Mouse (Mus musculus): ENCODE data around the gene Fuca1. TPM values are rescaled to one million over a fixed set of nuclear protein-coding genes. Genes with fewer than 3 reads are reported as not detected.

The Fuca1 gene
- polyA plus RNA-seq, 1 experiment, result 29.8 TPM

GRCm38 (mm10) chr4:135883881-135884516 lies 36.5 kb upstream of the Fuca1 start:
- Histone ChIP-seq H3K79me2 (ENCODE audit: control insufficient read depth, insufficient read depth) (no peaks in the 10 kb centered on the region), H3ac (ENCODE audit: control insufficient read depth, insufficient read length) (no peak overlapping the region), H3K4me3 (no peak overlapping the region), H3K36me3 (ENCODE audit: control insufficient read depth, insufficient read depth) (no peaks in the 10 kb centered on the region), H3K4me2 (ENCODE audit: low read depth) (no peak overlapping the region), H3K27me3 (ENCODE audit: control insufficient read depth, insufficient read depth, insufficient read length) (peaks cover 11% of the 10 kb centered on the region)
- no peak for TF ChIP-seq MYOD1 (IDR thresholded peaks at IDR 0.05; ENCODE audit: control insufficient read depth in 1 of 3, insufficient read length in 2 of 3, low read depth in 2 of 3)
- TF ChIP-seq TCF12 (IDR thresholded peaks at IDR 0.05; ENCODE audit: insufficient read depth, poor library complexity, severe bottlenecking), result no peak
- no peak for TF ChIP-seq MYOG (IDR thresholded peaks at IDR 0.05; ENCODE audit: control insufficient read depth in 1 of 3, insufficient read depth in 1 of 3, insufficient read length in 2 of 3, low read depth in 2 of 3)
- TF ChIP-seq POLR2AphosphoS2 (IDR thresholded peaks at IDR 0.05; ENCODE audit: insufficient read length, low read depth), result no peak
- TF ChIP-seq SRF (IDR thresholded peaks at IDR 0.05; ENCODE audit: control insufficient read depth, insufficient read length, low read depth), result no peak
- no peak for TF ChIP-seq TCF3 (IDR thresholded peaks at IDR 0.05; ENCODE audit: insufficient read length, low read depth)
- TF ChIP-seq POLR2A (IDR thresholded peaks at IDR 0.05; ENCODE audit: insufficient read length, low read depth), result no peak
- no peak for TF ChIP-seq MAX (IDR thresholded peaks at IDR 0.05; ENCODE audit: low read depth)
- no peak for TF ChIP-seq REST (IDR thresholded peaks at IDR 0.05; ENCODE audit: insufficient read depth, insufficient read length)
- TF ChIP-seq USF1 (IDR thresholded peaks at IDR 0.05; ENCODE audit: low read depth), result no peak
- no peak for TF ChIP-seq CEBPB (IDR thresholded peaks at IDR 0.05; ENCODE audit: insufficient read depth, poor library complexity, severe bottlenecking)
- no peak for TF ChIP-seq E2F4 (IDR thresholded peaks at IDR 0.05; ENCODE audit: insufficient read depth)

- TF ChIP-seq SRF (IDR thresholded peaks at IDR 0.05; ENCODE audit: control insufficient read depth, insufficient read length, low read depth) (no peak), TCF12 (IDR thresholded peaks at IDR 0.05; ENCODE audit: insufficient read depth, poor library complexity, severe bottlenecking) (no peak), CEBPB (IDR thresholded peaks at IDR 0.05; ENCODE audit: insufficient read depth, poor library complexity, severe bottlenecking) (no peak), POLR2A (IDR thresholded peaks at IDR 0.05; ENCODE audit: insufficient read length, low read depth) (no peak), POLR2AphosphoS2 (IDR thresholded peaks at IDR 0.05; ENCODE audit: insufficient read length, low read depth) (no peak), REST (IDR thresholded peaks at IDR 0.05; ENCODE audit: insufficient read depth, insufficient read length) (no peak), MYOG (IDR thresholded peaks at IDR 0.05; ENCODE audit: control insufficient read depth in 1 of 3, insufficient read depth in 1 of 3, insufficient read length in 2 of 3, low read depth in 2 of 3) (no peak), E2F4 (IDR thresholded peaks at IDR 0.05; ENCODE audit: insufficient read depth) (no peak), MAX (IDR thresholded peaks at IDR 0.05; ENCODE audit: low read depth) (no peak), USF1 (IDR thresholded peaks at IDR 0.05; ENCODE audit: low read depth) (no peak), MYOD1 (IDR thresholded peaks at IDR 0.05; ENCODE audit: control insufficient read depth in 1 of 3, insufficient read length in 2 of 3, low read depth in 2 of 3) (no peak), TCF3 (IDR thresholded peaks at IDR 0.05; ENCODE audit: insufficient read length, low read depth) (no peak)
- H3K27me3 ChIP-seq (ENCODE audit: control insufficient read depth, insufficient read depth, insufficient read length), result peaks cover 11% of the 10 kb centered on the region
- H3K4me3 ChIP-seq, result no peak overlapping the region
- H3K36me3 ChIP-seq (ENCODE audit: control insufficient read depth, insufficient read depth), result no peaks in the 10 kb centered on the region
- no peak overlapping the region for H3K4me2 ChIP-seq (ENCODE audit: low read depth)
- H3K79me2 ChIP-seq (ENCODE audit: control insufficient read depth, insufficient read depth), result no peaks in the 10 kb centered on the region
- H3ac ChIP-seq (ENCODE audit: control insufficient read depth, insufficient read length), result no peak overlapping the region
Measured at GRCm38 (mm10) chr4:135884531-135884930, 36.0 kb upstream of the Fuca1 start.

DNA sequence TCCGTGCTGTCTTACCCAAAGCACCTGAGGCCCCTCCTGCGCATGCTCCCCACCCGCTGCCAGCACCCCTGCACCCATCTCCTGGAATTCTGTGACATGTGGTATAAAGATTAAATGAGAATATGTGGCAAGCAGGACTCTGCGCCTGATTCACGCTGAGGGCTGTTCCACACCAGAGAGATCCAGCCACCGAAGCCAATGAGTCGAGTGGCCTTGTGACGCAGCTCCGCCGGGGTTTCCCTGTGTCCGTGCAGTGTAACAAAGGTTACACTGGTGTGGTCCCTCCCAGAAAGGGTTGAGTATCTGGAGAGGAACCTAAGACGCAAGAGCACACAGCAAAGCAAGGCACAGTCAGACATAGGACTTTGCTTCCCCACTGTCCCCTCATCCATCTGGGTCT lies 34.9 kb upstream of the Fuca1 start:
- Histone ChIP-seq H3K79me2 (ENCODE audit: control insufficient read depth, insufficient read depth) (no peaks in the 10 kb centered on the region), H3K36me3 (ENCODE audit: control insufficient read depth, insufficient read depth) (no peaks in the 10 kb centered on the region), H3ac (ENCODE audit: control insufficient read depth, insufficient read length) (no peak overlapping the region), H3K27me3 (ENCODE audit: control insufficient read depth, insufficient read depth, insufficient read length) (peaks cover 11% of the 10 kb centered on the region), H3K4me2 (ENCODE audit: low read depth) (no peak overlapping the region), H3K4me3 (no peak overlapping the region)
- no peak for TF ChIP-seq REST (IDR thresholded peaks at IDR 0.05; ENCODE audit: insufficient read depth, insufficient read length)
- TF ChIP-seq CEBPB (IDR thresholded peaks at IDR 0.05; ENCODE audit: insufficient read depth, poor library complexity, severe bottlenecking), result no peak
- no peak for TF ChIP-seq SRF (IDR thresholded peaks at IDR 0.05; ENCODE audit: control insufficient read depth, insufficient read length, low read depth)
- TF ChIP-seq POLR2A (IDR thresholded peaks at IDR 0.05; ENCODE audit: insufficient read length, low read depth), result no peak
- no peak for TF ChIP-seq TCF12 (IDR thresholded peaks at IDR 0.05; ENCODE audit: insufficient read depth, poor library complexity, severe bottlenecking)

GRCm38 (mm10) chr4:135886184-135886583 lies 34.4 kb upstream of the Fuca1 start:
- Histone ChIP-seq H3K4me2 (ENCODE audit: low read depth) (no peak overlapping the region), H3K79me2 (ENCODE audit: control insufficient read depth, insufficient read depth) (no peaks in the 10 kb centered on the region), H3K36me3 (ENCODE audit: control insufficient read depth, insufficient read depth) (no peaks in the 10 kb centered on the region), H3ac (ENCODE audit: control insufficient read depth, insufficient read length) (no peak overlapping the region), H3K4me3 (no peak overlapping the region), H3K27me3 (ENCODE audit: control insufficient read depth, insufficient read depth, insufficient read length) (peaks cover 11% of the 10 kb centered on the region)
- TF ChIP-seq TCF3 (IDR thresholded peaks at IDR 0.05; ENCODE audit: insufficient read length, low read depth) (no peak), SRF (IDR thresholded peaks at IDR 0.05; ENCODE audit: control insufficient read depth, insufficient read length, low read depth) (no peak), MYOG (IDR thresholded peaks at IDR 0.05; ENCODE audit: control insufficient read depth in 1 of 3, insufficient read depth in 1 of 3, insufficient read length in 2 of 3, low read depth in 2 of 3) (no peak), USF1 (IDR thresholded peaks at IDR 0.05; ENCODE audit: low read depth) (no peak)

DNA sequence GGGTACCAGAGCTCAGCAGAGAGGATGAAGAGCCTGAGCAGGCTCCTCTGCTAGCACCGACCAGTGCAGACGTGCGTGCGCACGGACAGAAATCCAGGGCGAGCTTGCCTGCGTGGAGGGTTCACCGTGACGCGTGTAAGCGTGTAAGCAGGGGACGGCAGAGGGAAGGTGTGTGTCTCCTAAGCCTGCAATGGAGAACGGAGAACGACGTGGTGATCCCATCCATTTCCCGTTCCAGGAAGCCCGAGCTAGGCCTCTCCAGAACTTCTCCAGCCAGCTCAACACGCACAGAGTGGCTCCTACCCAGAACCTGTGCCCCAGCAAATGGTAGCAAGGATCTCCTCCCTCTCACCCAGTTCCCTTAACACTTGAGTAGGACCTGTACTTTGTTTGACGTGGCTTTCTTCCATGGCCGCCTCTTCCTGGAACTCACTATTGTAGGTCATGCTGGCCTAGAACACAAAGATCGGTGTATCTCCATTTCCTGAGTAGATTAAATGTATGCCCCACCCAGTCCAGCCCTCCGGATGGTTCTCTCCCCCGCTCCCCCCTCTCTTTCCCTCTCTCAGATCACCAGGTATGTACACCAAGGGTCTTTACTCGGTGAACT lies 32.0 kb upstream of the Fuca1 start:
- no peaks in the 10 kb centered on the region for H3K79me2 ChIP-seq (ENCODE audit: control insufficient read depth, insufficient read depth)
- H3K27me3 ChIP-seq (ENCODE audit: control insufficient read depth, insufficient read depth, insufficient read length), result no peaks in the 10 kb centered on the region
- H3K36me3 ChIP-seq (ENCODE audit: control insufficient read depth, insufficient read depth), result no peaks in the 10 kb centered on the region
- TF ChIP-seq POLR2AphosphoS2 (IDR thresholded peaks at IDR 0.05; ENCODE audit: insufficient read length, low read depth), result no peak
- no peak for TF ChIP-seq MAX (IDR thresholded peaks at IDR 0.05; ENCODE audit: low read depth)
- TF ChIP-seq MYOG (IDR thresholded peaks at IDR 0.05; ENCODE audit: control insufficient read depth in 1 of 3, insufficient read depth in 1 of 3, insufficient read length in 2 of 3, low read depth in 2 of 3), result no peak
- no peak for TF ChIP-seq SRF (IDR thresholded peaks at IDR 0.05; ENCODE audit: control insufficient read depth, insufficient read length, low read depth)
- TF ChIP-seq TCF12 (IDR thresholded peaks at IDR 0.05; ENCODE audit: insufficient read depth, poor library complexity, severe bottlenecking), result no peak
- no peak for TF ChIP-seq POLR2A (IDR thresholded peaks at IDR 0.05; ENCODE audit: insufficient read length, low read depth)
- no peak for TF ChIP-seq MYOD1 (IDR thresholded peaks at IDR 0.05; ENCODE audit: control insufficient read depth in 1 of 3, insufficient read length in 2 of 3, low read depth in 2 of 3)
- TF ChIP-seq USF1 (IDR thresholded peaks at IDR 0.05; ENCODE audit: low read depth), result no peak
- TF ChIP-seq E2F4 (IDR thresholded peaks at IDR 0.05; ENCODE audit: insufficient read depth), result no peak
- no peak for TF ChIP-seq REST (IDR thresholded peaks at IDR 0.05; ENCODE audit: insufficient read depth, insufficient read length)
- no peak for TF ChIP-seq TCF3 (IDR thresholded peaks at IDR 0.05; ENCODE audit: insufficient read length, low read depth)
- H3K4me2 ChIP-seq (ENCODE audit: low read depth), result no peak overlapping the region
- no peak overlapping the region for H3K4me3 ChIP-seq
- no peak overlapping the region for H3ac ChIP-seq (ENCODE audit: control insufficient read depth, insufficient read length)

All from myocyte (in vitro differentiated cells).